Mouse (Mus musculus): ENCODE data around the gene Myo3b.

Gene Myo3b

GRCm38 (mm10) chr2:70369421-70369820 lies 330.5 kb downstream of the Myo3b start:
- DNase-seq (ENCODE audit: low spot score): no peak

DNA sequence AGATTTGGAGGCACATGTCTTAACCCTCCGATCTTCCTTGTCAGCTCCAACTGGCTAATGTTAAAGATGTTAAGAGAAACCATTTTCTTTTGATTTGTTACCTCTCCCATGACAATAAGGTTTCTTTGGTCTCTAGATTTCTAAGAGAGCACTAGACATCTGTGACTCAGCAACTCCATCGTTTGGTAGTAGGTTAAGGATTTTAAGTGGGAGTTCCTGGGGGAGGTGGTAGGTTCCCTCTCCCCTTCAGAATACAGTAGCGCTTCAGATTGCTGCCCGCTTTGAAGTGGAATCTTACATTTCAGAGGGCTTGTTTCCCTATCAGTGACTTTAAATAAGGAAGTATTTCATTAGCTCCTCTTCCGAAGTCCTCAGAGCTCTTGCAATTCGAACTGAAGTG lies 340.4 kb downstream of the Myo3b start:
- no peak for DNase-seq (ENCODE audit: low spot score)

GRCm38 (mm10) chr2:70379939-70380338 lies 341.0 kb downstream of the Myo3b start:
- DNase-seq (ENCODE audit: low spot score): no peak

DNA sequence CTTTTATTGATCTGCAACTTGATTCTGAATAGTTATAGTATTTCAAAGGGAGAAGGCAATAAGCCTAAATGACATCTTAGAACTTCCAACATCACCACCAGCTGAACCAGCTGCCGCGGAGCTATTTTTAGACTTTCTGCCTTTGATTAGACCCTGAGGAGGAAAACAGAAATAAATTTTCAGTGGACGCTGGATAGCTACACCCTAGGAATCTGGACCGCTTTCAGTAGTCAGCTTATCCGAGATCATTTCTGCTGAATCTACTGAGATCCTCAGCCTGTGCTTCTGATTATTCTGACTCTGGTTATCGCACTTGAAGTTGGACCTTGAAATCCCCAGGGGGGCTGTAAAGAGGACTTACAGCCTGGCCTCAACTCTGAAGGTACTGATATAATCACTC lies 349.7 kb downstream of the Myo3b start:
- no peak for DNase-seq (ENCODE audit: low spot score)

DNA sequence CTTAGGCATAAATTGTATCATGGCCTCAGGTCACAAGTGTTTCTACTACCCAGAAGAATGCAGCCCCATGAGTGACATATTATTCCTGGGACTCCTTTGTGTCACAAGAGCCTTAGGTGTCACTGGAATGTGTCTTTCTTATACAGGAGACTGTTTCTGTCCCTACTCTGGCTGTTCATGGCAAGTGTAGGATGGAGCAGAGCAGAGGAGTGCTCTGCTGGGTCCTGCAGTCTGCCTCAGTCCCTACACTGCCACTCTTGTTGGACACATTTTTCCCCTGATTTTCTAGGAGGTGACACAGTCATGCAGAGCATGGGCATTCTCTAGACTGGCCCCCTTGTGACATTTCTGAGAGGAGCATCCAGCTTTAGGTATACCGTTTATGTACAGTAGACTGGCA lies 350.2 kb downstream of the Myo3b start:
- no peak for DNase-seq (ENCODE audit: low spot score)

DNA sequence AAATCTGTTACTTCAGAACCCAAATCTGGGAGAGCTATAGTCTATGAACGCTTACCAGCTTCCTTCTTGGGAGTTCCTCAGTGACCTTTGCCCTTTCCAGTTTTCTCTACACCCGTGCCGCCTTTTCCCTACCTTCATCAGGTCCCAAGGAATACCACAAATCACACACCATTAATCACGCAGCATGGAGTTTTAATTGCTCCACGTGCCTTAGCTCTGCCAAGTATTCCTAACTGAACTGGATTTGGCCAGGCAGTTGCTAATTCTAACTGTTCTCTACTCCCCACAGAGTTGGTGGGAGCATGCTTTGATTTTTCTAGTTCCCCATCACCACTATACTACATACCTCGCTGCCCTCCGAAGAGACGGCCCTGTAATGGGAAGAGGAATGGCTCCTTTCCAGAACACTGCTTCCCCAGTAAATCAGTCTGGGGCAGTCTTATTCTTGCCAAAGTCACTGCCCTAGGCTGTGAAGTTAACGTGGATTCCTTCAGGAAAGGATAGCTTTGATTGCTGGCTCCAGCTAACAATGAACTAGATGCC lies 358.9 kb downstream of the Myo3b start:
- DNase-seq (ENCODE audit: low spot score): no peak

- DNase-seq (ENCODE audit: low spot score): no peak
Observed at GRCm38 (mm10) chr2:70399441-70400115, 360.7 kb downstream of the Myo3b start.

GRCm38 (mm10) chr2:70400321-70400720 lies 361.4 kb downstream of the Myo3b start:
- DNase-seq (ENCODE audit: low spot score): no peak

DNA sequence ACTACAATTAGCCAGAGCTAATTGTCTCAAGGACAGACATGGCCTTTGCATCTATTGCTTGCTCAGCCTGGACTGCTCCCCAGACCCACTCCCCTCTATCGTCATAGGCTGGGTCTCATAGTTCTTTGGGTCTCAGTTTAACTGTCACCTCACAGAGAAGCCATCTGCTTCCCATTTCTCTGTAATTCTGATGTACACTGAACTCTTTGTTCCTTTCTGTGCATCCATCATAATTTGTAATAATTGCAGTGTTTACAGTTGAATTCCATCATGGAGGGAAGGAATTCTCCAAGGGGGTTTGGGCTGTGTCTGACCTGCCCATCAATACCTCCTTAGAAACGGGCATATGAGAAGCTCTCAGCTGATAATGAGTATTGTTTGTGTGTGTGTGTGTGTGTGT lies 365.4 kb downstream of the Myo3b start:
- DNase-seq (ENCODE audit: low spot score): no peak

DNA sequence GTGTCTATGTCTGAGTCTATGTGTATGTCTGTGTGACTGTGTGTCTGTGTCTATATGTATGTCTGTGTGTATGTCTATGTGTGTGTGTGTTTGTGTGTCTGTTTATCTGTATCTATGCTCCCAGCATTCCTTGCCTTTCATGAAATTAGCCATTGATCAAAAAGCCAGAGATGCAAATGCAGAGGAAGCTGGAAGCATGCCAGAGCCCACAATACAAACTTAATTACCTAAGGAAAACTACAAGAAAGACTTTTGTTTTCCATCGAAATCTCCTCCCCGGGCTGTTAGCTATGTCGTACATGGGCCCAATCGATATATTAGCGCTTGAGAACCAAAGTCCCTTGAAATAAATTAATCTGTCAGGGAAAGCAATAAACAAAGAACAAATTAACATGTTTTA lies 367.9 kb downstream of the Myo3b start:
- no peak for DNase-seq (ENCODE audit: low spot score)

GRCm38 (mm10) chr2:70407729-70408128 lies 368.8 kb downstream of the Myo3b start:
- DNase-seq (ENCODE audit: low spot score): no peak

DNA sequence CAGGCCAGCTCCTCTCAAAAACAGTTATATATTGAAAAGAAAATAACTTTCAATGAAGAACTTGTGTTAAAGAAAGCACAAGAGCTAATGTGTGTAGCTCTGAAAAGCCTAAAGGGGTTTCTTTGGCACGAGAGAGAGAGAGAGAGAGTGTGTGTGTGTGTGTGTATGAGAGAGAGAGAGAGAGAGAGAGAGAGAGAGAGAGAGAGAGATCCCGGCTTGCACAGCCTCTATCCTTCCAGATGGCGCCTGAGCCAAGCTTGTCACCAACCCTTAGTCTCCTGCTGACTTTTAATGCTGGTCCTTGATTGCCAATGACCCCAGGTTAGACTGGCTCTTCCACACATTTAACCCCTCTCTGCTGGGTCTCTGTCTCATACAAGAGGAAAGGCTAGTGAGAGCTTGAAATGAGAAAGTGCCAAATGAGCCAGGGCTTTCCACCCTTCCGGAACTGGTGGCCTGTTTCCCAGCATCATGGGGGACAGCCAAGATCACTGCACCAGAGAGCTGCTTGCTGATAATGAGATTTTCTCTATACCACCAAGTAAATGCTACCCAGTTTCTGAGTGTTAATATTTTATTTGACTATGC lies 371.5 kb downstream of the Myo3b start:
- DNase-seq (ENCODE audit: low spot score): no peak

DNA sequence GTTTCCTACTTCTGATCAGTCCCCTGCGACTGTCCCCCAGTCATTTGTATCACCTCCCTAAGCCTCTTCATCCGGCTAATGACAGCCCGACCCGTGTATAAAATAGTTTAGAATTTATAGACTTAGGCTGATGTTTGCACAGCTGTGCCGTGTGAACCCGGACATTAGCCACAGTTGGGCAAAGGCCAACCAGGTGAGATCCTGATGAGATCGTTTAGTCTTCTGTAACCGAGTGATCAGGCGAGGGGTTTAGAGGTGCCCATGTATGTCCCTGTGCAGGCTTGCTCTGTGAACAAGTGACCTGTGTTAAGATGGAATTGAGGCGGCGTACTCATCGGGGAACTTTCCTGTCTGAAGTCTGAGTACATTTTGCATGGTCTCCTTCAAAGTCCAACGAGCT lies 373.4 kb downstream of the Myo3b start:
- DNase-seq (ENCODE audit: low spot score): no peak

GRCm38 (mm10) chr2:70414386-70414785 lies 375.5 kb downstream of the Myo3b start:
- DNase-seq (ENCODE audit: low spot score): no peak

- no peak for DNase-seq (ENCODE audit: low spot score)
Observed at GRCm38 (mm10) chr2:70415521-70415920, 376.6 kb downstream of the Myo3b start.

GRCm38 (mm10) chr2:70419336-70419735 lies 380.4 kb downstream of the Myo3b start:
- DNase-seq (ENCODE audit: low spot score): no peak

- DNase-seq (ENCODE audit: low spot score): no peak
Observed at GRCm38 (mm10) chr2:70421144-70421874, 382.4 kb downstream of the Myo3b start.

DNA sequence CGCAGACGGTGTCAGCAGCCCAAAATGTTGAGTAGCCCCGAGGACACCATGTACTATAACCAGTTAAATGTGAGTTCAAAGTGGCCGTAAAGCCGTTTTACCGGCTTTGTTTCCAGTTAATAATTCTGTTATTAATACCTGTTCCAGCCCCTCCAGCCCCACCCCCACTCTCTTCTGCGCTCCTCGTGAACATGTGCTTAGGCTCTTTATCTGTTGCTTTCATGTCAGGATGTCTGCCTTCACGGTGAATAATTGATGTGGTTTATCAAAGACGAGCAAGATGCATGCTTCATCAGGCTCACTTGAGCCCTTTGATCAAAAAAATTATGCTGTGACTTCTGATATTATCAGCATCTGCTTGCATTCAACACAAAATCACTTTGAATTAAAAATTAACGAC lies 386.7 kb downstream of the Myo3b start:
- no peak for DNase-seq (ENCODE audit: low spot score)

- DNase-seq (ENCODE audit: low spot score): no peak
Observed at GRCm38 (mm10) chr2:70443035-70443434, 404.1 kb downstream of the Myo3b start.

DNA sequence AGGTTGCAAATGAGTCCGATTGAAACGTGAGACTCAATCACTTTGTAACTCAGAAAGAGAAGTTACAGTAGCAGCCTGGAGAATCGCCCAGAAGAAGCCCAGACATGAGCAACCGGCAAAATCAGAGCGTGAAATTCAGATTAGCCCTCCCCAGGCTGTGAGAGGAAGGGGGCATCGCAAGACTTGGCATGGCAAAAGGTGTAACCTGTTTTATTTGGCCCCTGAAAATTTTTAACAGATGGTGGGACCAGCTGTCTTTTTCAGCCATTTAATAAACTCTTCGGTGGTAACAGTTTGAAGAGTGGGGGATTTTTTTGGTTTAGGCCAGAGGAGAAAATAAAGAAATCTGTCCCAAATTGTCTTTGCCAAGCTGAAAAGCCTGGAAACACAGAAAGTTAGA lies 405.2 kb downstream of the Myo3b start:
- no peak for DNase-seq (ENCODE audit: low spot score)

GRCm38 (mm10) chr2:70456205-70456604 lies 417.3 kb downstream of the Myo3b start:
- DNase-seq (ENCODE audit: low spot score): no peak

GRCm38 (mm10) chr2:70463606-70464005 lies 424.7 kb downstream of the Myo3b start:
- DNase-seq (ENCODE audit: low spot score): no peak

DNA sequence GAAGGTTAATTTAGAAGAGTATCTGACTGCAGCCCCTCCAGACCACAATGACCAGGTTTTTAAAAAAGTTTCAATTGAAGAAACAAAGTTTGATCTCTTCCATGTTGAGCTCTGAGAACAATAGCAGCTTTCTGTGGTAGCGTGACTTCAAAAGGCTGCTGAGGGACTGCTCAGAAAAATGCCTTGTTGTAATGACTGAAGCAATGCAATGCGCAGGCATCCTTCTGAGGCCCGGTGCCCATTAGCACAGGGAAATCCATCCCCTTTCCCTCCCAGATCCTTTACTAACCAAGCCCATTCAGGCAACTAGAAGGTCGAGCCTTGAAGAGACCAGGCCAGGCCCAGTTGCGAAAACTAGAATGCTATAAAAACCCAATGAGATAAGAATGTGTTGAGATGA lies 432.2 kb downstream of the Myo3b start:
- no peak for DNase-seq (ENCODE audit: low spot score)

Data from urinary bladder, postnatal 10 days (tissue).